Mouse (Mus musculus) CH12.LX (cell line): ENCODE results near the gene Prkch. TPM values are rescaled to one million over a fixed set of nuclear protein-coding genes. Genes with fewer than 3 reads are reported as not detected.

Experiments used
- DNase-seq: peaks from one replicate; pipeline ENCODE4 v3.0.0-alpha.2; 2013; ENCODE audit errors: extremely low read depth
- H3K27ac ChIP-seq: 2 replicates; pipeline ENCODE4 v1.5.1; 2012; ENCODE audit warnings: low read depth, mild to moderate bottlenecking, control low read depth, moderate library complexity; ENCODE audit not compliant: insufficient read depth
- H3K27me3 ChIP-seq: replicated peaks from 2 replicates; pipeline ENCODE3; 2012; ENCODE audit warnings: inconsistent platforms
- H3K36me3 ChIP-seq, 2 experiments: replicated peaks in 1 of 2; 2 replicates each; pipeline versions ENCODE3 to v1.6.1; 2012; ENCODE audit warnings: inconsistent platforms in 1 of 2, low read length in 1 of 2, mild to moderate bottlenecking in 1 of 2, mixed read lengths in 1 of 2, moderate library complexity in 1 of 2; ENCODE audit not compliant: control insufficient read depth in 1 of 2, insufficient read depth in 1 of 2
- H3K4me1 ChIP-seq, 2 experiments: 2 replicates each; pipeline ENCODE4 v1.6.1; 2012; ENCODE audit warnings: inconsistent platforms in 1 of 2, moderate library complexity in 1 of 2; ENCODE audit not compliant: insufficient read depth in 2 of 2, control insufficient read depth in 1 of 2
- H3K4me2 ChIP-seq: 2 replicates; pipeline ENCODE4 v1.6.1; 2012; ENCODE audit warnings: low read depth, mild to moderate bottlenecking, control low read depth; ENCODE audit not compliant: poor library complexity, insufficient read depth, severe bottlenecking
- H3K4me3 ChIP-seq, 3 experiments: fragments of 150-350 bp in 1 of 3; sonication (generic) in 1 of 3; replicated peaks in 1 of 3; 2 replicates each; pipeline versions ENCODE3 to v1.5.1; 2011 to 2012; ENCODE audit warnings: low read depth in 2 of 3, low read length in 2 of 3, mild to moderate bottlenecking in 2 of 3, moderate library complexity in 2 of 3, control low read depth in 1 of 3, improper control_type of control experiment in 1 of 3, inconsistent platforms in 1 of 3, mixed read lengths in 1 of 3; ENCODE audit not compliant: poor library complexity in 1 of 3
- H3K79me2 ChIP-seq: replicated peaks from 2 replicates; pipeline ENCODE4 v1.6.1; 2012; ENCODE audit warnings: mild to moderate bottlenecking, moderate library complexity; ENCODE audit not compliant: control insufficient read depth, poor library complexity, insufficient read depth, severe bottlenecking; ENCODE audit errors: extremely low read depth
- H3K9ac ChIP-seq: 2 replicates; pipeline ENCODE4 v1.6.1; 2012; ENCODE audit warnings: low read depth, mild to moderate bottlenecking, control low read depth, moderate library complexity; ENCODE audit not compliant: insufficient read depth
- H3K9me3 ChIP-seq: replicated peaks from 2 replicates; pipeline ENCODE3; 2012; ENCODE audit warnings: low read length, inconsistent platforms, mixed read lengths
- CHD1 ChIP-seq: IDR thresholded peaks from 2 replicates; pipeline ENCODE4 v1.6.1; 2012; ENCODE audit warnings: low read depth, low read length, improper control_type of control experiment, inconsistent platforms
- CHD2 ChIP-seq: IDR thresholded peaks from 2 replicates; pipeline ENCODE4 v1.6.1; 2011; ENCODE audit warnings: low read length, improper control_type of control experiment
- ETS1 ChIP-seq: conservative IDR thresholded peaks from 2 replicates; pipeline ENCODE4 v1.6.1; 2012; ENCODE audit warnings: low read depth, mild to moderate bottlenecking, inconsistent platforms, low read length, improper control_type of control experiment, moderate library complexity
- GABPA ChIP-seq: IDR thresholded peaks from 2 replicates; pipeline ENCODE4 v1.6.1; 2012; ENCODE audit warnings: low read depth, low read length, improper control_type of control experiment, inconsistent platforms; ENCODE audit not compliant: insufficient replicate concordance
- HCFC1 ChIP-seq: IDR thresholded peaks from 2 replicates; pipeline ENCODE4 v1.6.1; 2012; ENCODE audit warnings: low read depth, mild to moderate bottlenecking, inconsistent platforms, low read length, improper control_type of control experiment
- IRF4 ChIP-seq: IDR thresholded peaks from 2 replicates; pipeline ENCODE4 v1.6.1; 2014; ENCODE audit warnings: low read depth, mild to moderate bottlenecking, inconsistent platforms, low read length, improper control_type of control experiment
- KAT2A ChIP-seq: IDR thresholded peaks from 2 replicates; pipeline ENCODE4 v1.6.1; 2012; ENCODE audit warnings: low read length, improper control_type of control experiment, inconsistent platforms; ENCODE audit not compliant: insufficient replicate concordance
- MAX ChIP-seq: IDR thresholded peaks from 2 replicates; pipeline ENCODE4 v1.6.1; 2011; ENCODE audit warnings: low read length, improper control_type of control experiment
- MAZ ChIP-seq: IDR thresholded peaks from 2 replicates; pipeline ENCODE4 v1.6.1; 2012; ENCODE audit warnings: low read depth, mild to moderate bottlenecking, inconsistent platforms, low read length, improper control_type of control experiment, moderate library complexity
- MEF2A ChIP-seq: IDR thresholded peaks from 2 replicates; pipeline ENCODE4 v1.6.1; 2014; ENCODE audit warnings: low read depth, mild to moderate bottlenecking, inconsistent platforms, low read length, improper control_type of control experiment, borderline replicate concordance
- NRF1 ChIP-seq: IDR thresholded peaks from 2 replicates; pipeline ENCODE4 v1.6.1; 2014; ENCODE audit warnings: low read depth, mild to moderate bottlenecking, inconsistent platforms, low read length, improper control_type of control experiment, moderate library complexity
- POLR2AphosphoS2 ChIP-seq: IDR thresholded peaks from 2 replicates; pipeline ENCODE4 v1.6.1; 2011; ENCODE audit warnings: low read depth, low read length, improper control_type of control experiment
- RAD21 ChIP-seq: IDR thresholded peaks from 2 replicates; pipeline ENCODE4 v1.6.1; 2011; ENCODE audit warnings: low read depth, mild to moderate bottlenecking, low read length, improper control_type of control experiment, moderate library complexity
- RCOR1 ChIP-seq: conservative IDR thresholded peaks from 2 replicates; pipeline ENCODE4 v1.6.1; 2012; ENCODE audit warnings: low read depth, mild to moderate bottlenecking, inconsistent platforms, low read length, improper control_type of control experiment
- UBTF ChIP-seq: IDR thresholded peaks from 2 replicates; pipeline ENCODE4 v1.6.1; 2012; ENCODE audit warnings: low read depth, mild to moderate bottlenecking, inconsistent platforms, low read length, improper control_type of control experiment, moderate library complexity
- ZMIZ1 ChIP-seq: IDR thresholded peaks from 2 replicates; pipeline ENCODE4 v1.6.1; 2012; ENCODE audit warnings: low read depth, mild to moderate bottlenecking, inconsistent platforms, low read length, improper control_type of control experiment
- ZNF384 ChIP-seq: IDR thresholded peaks from 2 replicates; pipeline ENCODE4 v1.6.1; 2012; ENCODE audit warnings: low read depth, low read length, improper control_type of control experiment, inconsistent platforms
- dilution Hi-C: fragments of 300-500 bp; cut with MboI; formaldehyde crosslinking; loops from 2 replicates; pipeline ENCODE4 v1.14.3; 2020; ENCODE audit warnings: low sequenced_read_pairs; ENCODE audit not compliant: extremely low pct_unique_long_range_greater_than_20kb, extremely low pct_ligation_motif_present
- in situ Hi-C: fragments of 300-500 bp; cut with MboI; formaldehyde crosslinking; loops from 3 replicates; pipeline ENCODE4 v1.14.3; 2019; ENCODE audit warnings: low sequenced_read_pairs, low pct_ligation_motif_present, low pct_unique_long_range_greater_than_20kb, mixed read lengths
- polyA plus RNA-seq: library from polyadenylated mRNA; unstranded; fragments of >175 nt; gene quantifications from 2 replicates; pipeline ENCODE4 v1.2.1, GENCODE M21; 2012; ENCODE audit warnings: low read depth; ENCODE audit not compliant: insufficient read length
- total RNA-seq, 2 experiments: library from RNA; depleted of rRNA; stranded (reverse); fragments of 300-350 nt in 1 of 2; fragments of >200 nt in 1 of 2; gene quantifications; 2 replicates each; pipeline ENCODE4 v1.2.3; 2012 to 2014

The Prkch gene
- total and polyA plus RNA-seq, 3 experiments, result 0.76 to 2.3 (median 1.8) TPM

DNA sequence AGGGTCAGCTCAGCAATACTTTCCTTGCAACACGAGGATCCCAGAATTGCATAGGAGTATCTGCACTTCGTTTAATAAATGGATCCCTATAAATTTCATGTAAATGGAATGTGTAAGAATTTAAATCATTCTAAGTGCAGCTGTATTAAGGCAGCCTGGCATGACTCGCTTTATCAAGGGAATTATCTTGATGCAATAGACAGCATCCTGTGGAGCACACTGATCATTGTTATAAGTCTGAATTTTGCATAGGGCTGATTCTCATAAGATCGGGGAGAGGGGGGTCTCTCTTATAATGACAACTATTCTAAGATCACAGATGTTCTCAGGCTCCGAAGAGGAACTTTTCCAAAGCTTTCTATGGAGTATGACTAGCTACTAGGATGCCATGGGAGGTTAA, 226.3 kb downstream of the Prkch start:
- Histone ChIP-seq H3K4me3 (no peak overlapping the region), H3K4me2 (no peak overlapping the region), H3K4me1 (peaks cover 0 to 11% of the 10 kb centered on the region in 2 experiments; a peak in 2 of 4 replicates), H3K79me2 (no peaks in the 10 kb centered on the region), H3K27ac (no peak overlapping the region), H3K36me3 (no peaks in the 10 kb centered on the region), H3K27me3 (no peaks in the 10 kb centered on the region), H3K9me3 (no peaks in the 10 kb centered on the region)
- dilution Hi-C loops, result no loop called here
- no peak for DNase-seq
- in situ Hi-C loops, result no loop called here
- TF ChIP-seq ETS1, result no peak
- no peak for TF ChIP-seq MEF2A
- TF ChIP-seq MAX, result no peak
- TF ChIP-seq MAZ, result no peak
- TF ChIP-seq POLR2AphosphoS2, result no peak
- TF ChIP-seq CHD1, result no peak
- no peak for TF ChIP-seq RAD21
- no peak for TF ChIP-seq RCOR1
- TF ChIP-seq, all 38 proteins: peak for 0
- H3K9ac ChIP-seq, result no peak overlapping the region

- Histone ChIP-seq H3K79me2 (no peaks in the 10 kb centered on the region), H3K9ac (no peak overlapping the region), H3K4me2 (no peak overlapping the region), H3K4me1 (peaks cover 0 to under 1% of the 10 kb centered on the region in 2 experiments; a peak in 1 of 4 replicates), H3K4me3 (no peak overlapping the region), H3K36me3 (no peaks in the 10 kb centered on the region), H3K27me3 (no peaks in the 10 kb centered on the region), H3K9me3 (no peaks in the 10 kb centered on the region), H3K27ac (no peak overlapping the region)
- no peak for DNase-seq
- dilution Hi-C loops (no loop called here), in situ Hi-C loops (no loop called here)
- TF ChIP-seq IRF4 (no peak), GABPA (no peak), ZNF384 (no peak), ZMIZ1 (no peak), CHD2 (no peak), RCOR1 (no peak), KAT2A (no peak), NRF1 (no peak), UBTF (no peak), HCFC1 (no peak)
Observed at GRCm38 (mm10) chr12:73812198-73812597, 227.6 kb downstream of the Prkch start.
